Mouse (Mus musculus) testis, adult 2 months (tissue): ENCODE data around the gene Plcg2.

Source experiments
- CTCF ChIP-seq: fragments of 200-500 bp; IDR thresholded peaks from 2 replicates; pipeline ENCODE4 v1.5.1; 2012; ENCODE audit warnings: low read depth, mild to moderate bottlenecking, inconsistent platforms, low read length, moderate library complexity; ENCODE audit not compliant: control insufficient read depth, insufficient read depth, insufficient replicate concordance
- POLR2A ChIP-seq: fragments of 200-500 bp; IDR thresholded peaks from 2 replicates; pipeline ENCODE4 v1.6.1; 2012; ENCODE audit warnings: low read depth, mild to moderate bottlenecking, inconsistent platforms, low read length, moderate library complexity; ENCODE audit not compliant: control insufficient read depth

DNA sequence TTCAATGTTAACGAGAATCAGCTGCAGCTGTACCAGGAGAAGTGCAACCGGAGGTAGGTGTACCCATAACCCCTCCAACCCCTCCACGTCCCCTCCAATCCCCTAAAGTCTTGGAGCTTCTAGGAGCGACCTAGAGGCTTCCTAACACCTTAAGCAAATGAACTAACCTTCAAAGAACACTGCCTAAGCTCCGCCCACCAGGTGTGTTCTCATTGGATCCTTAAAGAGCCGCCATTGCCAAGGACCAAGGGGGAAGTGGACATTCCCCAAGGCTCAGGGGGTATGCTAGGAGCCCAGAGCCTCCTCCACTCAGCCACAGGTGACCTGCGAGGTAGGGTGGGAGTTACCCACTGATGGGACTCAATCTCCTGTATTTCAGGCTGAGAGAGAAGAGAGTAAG is 136.3 kb downstream of the Plcg2 start:
- no peak for TF ChIP-seq POLR2A
- no peak for TF ChIP-seq CTCF
